Mouse (Mus musculus) CH12F3 (cell line): ENCODE data around the gene Plbd2.

Source experiments
- in situ Hi-C: fragments of 300-500 bp; cut with MboI; formaldehyde crosslinking; loops from 2 replicates; pipeline ENCODE4 v1.14.3; 2020; ENCODE audit warnings: low sequenced_read_pairs

The Plbd2 gene

DNA sequence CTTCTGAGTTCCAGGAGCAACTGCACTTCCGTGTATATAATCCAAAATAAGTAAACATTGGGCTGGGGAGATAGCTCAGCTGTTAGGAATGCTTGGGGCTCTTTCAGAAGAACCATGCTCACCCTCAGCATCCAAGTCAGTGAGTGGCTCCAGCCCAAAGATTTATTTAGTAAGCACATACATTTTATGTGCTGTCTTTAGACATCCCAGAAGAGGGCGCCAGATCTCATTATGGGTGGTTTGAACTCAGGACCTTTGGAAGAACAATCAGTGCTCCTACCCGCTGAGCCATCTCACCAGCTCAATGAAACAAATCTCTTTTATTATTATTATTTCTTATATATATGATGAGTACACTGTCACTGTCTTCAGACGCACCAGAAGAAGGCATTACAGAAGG, 23.9 kb downstream of the Plbd2 start:
- in situ Hi-C loops = no loop called here

DNA sequence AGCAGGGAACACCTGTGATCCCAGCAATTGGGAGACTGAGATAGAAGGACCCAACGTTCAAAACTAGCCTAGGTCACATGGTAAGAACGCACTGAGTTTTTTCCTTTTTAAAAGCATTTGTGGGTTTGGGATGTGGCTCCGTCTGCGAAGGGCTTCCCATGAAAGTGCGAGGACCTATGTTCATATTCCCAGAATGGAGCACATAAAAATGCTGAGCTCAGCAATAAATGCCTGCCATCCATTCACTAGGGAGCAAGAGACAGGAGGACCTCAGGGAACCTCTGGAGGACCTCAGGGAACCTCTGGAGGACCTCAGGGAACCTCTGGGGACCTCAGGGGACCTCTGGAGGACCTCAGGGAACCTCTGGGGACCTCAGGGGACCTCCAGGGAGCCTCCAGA, 25.4 kb downstream of the Plbd2 start:
- in situ Hi-C loops = no loop called here

DNA sequence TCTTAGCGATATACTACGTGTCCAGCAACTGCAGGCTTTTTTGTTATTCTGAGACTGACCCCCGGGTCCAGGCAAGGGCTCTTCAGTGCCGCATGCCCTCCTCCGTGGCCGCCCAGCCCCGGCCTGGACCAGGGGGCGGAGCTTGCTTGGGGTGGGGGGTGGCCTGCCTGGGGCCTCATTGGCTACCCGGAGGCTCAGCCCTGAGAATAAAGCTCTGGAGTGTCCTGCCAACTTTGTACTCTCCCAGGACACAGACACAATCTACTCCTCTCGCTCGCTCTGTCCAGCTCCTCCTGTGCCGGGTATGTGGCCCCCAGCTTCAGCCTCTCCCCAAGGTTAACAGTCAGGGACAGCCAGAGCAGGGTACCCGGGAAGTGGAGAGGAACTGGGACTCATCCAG, 27.1 kb downstream of the Plbd2 start, which contains the start of gene Sds:
TSS of gene Sds (plus strand) at position 231 of the 400 bp plus-strand sequence.
- in situ Hi-C loops = no loop called here

DNA sequence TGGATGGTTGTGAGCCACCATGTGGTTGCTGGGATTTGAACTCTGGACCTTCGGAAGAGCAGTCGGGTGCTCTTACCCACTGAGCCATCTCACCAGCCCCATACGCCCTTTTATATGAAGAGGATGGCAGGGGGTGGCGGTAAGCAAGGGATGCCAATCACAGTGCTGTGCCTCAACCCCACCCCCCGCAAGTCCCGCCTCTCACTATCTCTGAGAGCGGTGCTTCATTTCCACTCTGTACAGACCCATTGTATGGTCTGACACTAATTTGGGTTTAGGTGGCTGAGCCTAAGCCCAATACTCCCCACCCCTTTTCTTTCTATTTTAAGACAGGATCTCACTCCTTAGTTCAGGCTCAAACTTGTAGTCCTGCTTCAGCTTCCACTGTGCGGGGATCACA, 27.6 kb downstream of the Plbd2 start:
- in situ Hi-C loops = no loop called here

DNA sequence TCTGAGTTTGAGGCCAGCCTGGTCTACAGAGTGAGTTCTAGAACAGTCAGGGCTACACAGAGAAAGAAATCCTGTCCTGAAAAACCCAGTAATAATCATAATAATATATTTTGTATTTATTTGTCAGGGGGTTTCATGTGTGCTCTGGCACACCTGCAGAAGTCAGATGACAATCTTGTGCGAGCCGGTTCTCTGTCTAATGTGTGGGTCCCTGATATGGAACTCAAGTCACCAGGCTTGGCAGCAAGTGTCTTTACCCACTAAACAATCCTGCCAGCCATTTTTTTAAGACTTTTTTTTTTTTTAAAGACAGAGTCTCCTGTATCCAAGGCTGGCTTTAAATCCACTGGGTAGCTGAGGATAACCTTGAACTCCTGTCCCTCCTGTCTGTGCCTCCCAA, 30.1 kb downstream of the Plbd2 start:
- in situ Hi-C loops = loop anchor here (25.0 kb wide), 1 partner anchor 1711 kb away; no protein-coding TSS in a partner anchor

DNA sequence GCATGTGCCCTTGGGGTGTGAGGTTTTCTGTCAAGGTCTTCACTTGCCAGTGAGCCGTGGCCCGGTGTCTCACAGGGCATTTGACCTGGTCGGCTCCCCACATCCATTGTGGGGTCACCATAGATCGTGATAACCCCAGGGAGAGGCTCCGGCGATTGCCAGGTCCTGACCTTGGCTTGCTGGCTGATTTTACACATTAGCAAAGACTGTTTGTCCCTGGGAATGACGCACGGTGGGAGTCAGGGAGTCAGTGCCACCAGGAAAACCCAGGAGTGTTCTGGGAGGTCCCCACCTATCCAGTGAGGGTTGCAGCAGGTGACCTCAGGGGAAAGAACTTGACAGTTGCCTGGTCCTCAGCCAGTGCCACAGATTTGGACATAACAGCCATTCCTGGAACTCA, 30.7 kb downstream of the Plbd2 start, which contains the start of gene Sdsl:
TSS of gene Sdsl (minus strand) at position 41 of the 400 bp plus-strand sequence.
- in situ Hi-C loops = loop anchor here (25.0 kb wide), 1 partner anchor 1710 kb away; no protein-coding TSS in a partner anchor

DNA sequence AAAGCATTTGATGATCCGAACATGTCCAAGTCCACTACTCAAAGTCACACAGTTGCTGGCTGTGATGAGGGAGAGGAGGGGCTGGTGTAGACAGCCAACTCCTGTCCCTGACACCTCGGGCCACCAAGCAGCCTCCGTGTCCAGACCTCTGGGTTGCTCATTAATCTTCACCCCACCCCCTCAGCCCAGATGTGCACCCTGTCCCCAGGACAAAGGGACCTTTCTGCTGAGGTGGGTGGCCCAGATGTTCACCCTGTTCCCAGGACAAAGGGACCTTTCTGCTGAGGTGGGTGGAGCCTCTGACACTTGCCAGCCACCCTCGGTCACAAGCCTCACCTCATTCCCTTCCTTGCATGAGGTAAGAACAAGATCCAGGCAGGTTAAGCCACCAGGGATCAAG, 31.9 kb downstream of the Plbd2 start:
- in situ Hi-C loops = loop anchor here (25.0 kb wide), 1 partner anchor 1709 kb away; no protein-coding TSS in a partner anchor

DNA sequence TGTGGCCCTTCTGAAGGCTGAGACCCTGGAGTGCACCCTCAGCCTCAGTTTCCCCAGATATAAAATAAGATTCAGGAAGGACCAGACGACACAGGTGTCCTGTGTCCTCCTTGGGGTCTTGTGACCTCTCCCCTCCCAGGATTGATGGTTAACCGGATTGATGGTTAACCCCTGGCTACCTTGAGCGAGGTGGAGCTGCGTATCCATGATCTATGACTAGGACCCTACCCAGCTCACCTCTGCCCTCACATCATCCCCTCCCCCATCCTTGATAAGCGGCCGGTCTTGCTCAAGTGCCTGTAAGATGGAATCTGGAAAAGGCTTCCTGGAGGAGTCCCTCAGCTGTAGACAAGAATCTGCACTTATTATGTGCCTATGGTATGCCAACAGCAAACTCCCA, 34.6 kb downstream of the Plbd2 start:
- in situ Hi-C loops = loop anchor here (25.0 kb wide), 1 partner anchor 1707 kb away; no protein-coding TSS in a partner anchor

DNA sequence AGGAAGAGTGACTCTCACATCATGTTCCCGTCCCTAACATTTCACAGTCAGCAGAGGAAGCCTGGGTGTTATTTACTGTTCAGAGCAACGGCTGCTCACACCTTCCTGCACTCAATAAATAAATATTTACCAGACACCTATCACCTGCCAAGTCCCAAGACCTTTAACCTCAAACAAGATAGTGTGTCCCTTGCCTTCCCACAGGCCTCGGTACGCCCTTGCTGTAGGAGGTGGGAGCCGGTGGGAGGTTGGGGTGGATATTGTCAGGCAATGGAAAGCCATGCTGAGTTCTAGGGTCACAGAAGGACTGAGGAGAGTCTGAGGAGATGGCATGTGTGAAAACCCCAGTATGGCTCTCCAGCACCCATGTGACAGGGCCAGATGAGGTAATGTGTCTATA, 35.1 kb downstream of the Plbd2 start:
- in situ Hi-C loops = loop anchor here (25.0 kb wide), 1 partner anchor 1706 kb away; no protein-coding TSS in a partner anchor

DNA sequence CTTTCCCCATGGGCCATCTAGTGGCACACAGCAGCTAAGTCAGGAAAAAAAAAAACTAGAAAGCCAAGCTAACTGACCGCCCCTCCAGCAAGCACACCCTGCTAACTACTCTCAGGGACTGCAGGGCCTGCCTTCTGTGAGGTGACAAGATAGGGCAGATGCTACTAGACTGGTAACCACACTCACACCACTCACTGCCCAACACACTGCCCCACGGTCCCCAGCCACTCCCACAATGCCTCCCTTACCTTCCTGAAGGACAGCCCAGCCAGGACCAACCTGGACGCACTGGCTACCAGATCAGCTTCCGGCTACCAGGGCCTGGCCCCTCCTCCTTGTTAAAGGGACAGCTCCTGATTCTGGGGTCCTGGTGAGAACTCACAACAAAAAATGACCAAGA, 36.4 kb downstream of the Plbd2 start:
- in situ Hi-C loops = loop anchor here (25.0 kb wide), 1 partner anchor 1705 kb away; no protein-coding TSS in a partner anchor

DNA sequence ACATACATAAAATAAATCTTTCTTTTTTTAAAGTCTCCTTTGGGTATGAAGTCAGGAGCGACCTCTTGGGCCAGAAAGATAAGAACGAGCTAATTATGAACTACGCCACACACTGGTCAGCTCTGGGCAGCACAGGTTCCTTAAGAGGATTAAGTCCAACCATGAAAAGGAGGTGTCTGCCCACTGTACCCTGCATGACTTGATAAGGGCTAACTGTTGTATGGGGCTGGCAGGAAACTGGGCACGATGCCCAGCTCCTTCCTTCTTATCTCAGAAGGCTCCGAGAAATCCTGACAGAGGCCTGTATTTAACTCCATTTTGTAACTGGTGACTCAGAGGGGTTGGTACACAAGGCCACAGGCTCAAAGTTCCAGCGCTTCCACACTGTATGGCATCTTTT, 37.6 kb downstream of the Plbd2 start:
- in situ Hi-C loops = loop anchor here (25.0 kb wide), 1 partner anchor 1704 kb away; no protein-coding TSS in a partner anchor

DNA sequence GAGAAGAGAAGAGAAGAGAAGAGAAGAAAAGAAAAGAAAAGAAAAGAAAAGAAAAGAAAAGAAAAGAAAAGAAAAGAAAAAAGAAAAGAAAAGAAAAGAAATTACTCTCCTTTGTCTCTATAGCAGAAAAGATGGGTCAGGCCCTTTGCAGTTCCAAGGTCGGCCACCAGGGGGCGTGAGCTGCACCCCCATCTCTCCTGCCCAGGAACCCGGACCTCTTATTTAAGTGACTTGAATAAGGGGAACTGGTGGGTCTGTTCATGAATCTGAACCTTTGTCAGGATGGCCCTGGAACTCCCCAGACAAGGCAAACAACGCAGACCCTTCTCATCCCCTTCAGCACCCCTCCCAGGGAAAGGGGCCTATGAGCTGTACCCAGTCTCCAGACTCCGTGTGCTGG, 38.4 kb downstream of the Plbd2 start:
- in situ Hi-C loops = loop anchor here (25.0 kb wide), 1 partner anchor 1703 kb away; no protein-coding TSS in a partner anchor

DNA sequence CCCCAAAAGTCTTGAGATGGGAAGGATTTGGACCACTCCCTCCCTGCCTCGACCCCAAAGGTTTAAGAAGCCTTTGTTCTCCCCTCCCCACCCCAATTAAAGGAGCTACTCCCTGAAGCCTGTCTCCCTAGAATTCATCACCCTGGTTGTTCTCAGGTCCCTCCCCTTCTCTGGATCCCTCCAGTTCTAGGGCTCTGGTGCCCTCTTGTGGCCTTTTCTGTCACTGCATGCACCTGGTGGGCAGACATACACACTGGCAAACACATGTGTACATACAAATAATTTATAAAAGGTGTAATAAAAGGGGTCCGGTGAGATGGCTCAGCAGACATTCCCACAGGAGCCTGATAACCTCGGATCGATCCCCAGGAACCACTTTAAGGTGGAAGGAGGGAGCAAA, 39.1 kb downstream of the Plbd2 start:
- in situ Hi-C loops = loop anchor here (25.0 kb wide), 1 partner anchor 1702 kb away; no protein-coding TSS in a partner anchor

DNA sequence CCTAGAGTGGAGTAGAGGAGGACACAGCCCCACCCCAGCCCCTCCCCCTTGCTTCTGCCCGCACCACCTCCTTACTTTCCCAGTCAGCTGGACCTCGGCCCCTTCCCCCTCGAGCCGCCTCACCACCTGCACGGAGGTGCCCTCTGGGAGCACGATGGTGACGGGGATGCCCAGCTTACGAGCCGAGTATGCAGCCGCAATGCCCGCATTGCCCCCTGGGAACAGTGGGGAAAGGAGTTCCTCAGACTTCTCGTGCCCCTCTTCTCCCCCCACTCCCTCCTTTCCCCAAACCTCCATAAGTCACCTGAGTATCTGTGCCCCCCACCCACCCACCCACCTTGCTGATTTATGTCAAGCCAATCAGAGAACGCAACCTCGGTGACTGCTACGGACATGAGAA, 41.5 kb downstream of the Plbd2 start:
- in situ Hi-C loops = loop anchor here (25.0 kb wide), 1 partner anchor 1700 kb away; no protein-coding TSS in a partner anchor

DNA sequence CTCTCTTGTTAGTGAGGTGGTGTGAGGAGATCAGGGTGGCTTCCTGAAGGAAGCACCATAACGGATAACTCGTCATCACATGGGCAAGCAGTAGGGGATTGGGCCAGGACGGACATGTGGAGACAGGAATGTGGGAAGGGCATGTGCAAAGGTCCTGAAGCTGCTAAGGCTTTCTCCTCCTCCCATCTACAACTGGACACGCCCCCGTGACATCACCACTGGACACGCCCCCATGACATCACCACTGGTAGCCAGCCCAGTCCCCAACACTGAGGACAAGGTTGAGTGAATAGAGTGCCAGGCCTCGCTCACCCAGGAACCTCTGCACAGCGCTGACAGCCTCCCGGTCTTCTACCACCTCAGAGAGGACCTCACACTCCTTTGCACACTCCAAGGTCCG, 44.3 kb downstream of the Plbd2 start:
- in situ Hi-C loops = loop anchor here (25.0 kb wide), 1 partner anchor 1697 kb away; no protein-coding TSS in a partner anchor

DNA sequence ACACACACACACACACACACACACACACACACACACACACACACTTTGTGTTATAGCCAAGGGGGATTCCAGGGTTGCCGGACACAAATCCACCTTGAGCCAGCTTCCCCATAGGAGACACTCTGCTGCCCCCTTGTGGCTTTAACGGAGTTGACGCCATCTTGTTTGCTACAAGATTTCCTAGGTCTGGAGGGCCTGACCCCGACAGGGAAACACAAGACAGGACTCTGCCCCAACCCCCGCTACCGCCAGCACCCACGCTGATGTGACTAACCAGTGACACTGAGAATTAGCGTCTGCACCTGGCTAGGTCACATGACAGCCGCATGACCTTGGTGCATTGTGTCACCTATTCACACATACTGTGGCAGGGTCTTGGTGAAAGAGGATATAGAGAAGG, 45.8 kb downstream of the Plbd2 start:
- in situ Hi-C loops = loop anchor here (25.0 kb wide), 1 partner anchor 1695 kb away; no protein-coding TSS in a partner anchor

DNA sequence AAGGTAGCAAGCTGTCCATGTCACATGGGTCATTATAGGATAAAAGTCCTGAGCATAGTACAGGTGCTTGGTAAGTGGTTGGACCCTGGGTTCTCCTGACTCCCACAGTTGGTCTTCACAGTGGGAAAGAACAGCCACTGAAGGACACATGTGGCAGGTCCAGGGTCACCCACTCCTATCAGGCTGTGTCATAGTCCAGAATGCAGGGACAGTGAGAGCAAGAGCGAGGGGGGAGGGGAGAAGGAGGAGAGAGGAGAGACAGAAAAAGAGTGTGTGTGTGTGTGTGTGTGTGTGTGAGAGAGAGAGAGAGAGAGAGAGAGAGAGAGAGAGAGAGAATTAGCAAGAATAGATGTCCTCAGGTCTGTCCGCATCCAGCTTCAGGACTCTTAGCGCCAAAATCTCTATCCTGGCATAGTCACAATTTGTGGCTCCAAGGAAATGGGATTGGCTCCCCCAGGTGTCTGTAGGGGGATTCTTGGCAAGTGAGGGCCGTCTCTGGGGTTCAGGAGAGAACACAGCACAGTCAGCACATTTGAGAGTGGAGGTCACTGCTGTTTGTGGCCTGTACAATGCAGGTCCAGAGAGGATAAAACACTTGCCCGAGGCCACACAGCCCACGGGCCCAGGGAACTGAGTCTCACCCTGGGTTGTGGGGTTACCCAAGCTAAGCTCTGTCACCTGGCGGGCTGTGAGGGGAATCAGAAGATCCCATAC, 46.4 kb downstream of the Plbd2 start:
- in situ Hi-C loops = loop anchor here (25.0 kb wide), 1 partner anchor 1695 kb away; no protein-coding TSS in a partner anchor

DNA sequence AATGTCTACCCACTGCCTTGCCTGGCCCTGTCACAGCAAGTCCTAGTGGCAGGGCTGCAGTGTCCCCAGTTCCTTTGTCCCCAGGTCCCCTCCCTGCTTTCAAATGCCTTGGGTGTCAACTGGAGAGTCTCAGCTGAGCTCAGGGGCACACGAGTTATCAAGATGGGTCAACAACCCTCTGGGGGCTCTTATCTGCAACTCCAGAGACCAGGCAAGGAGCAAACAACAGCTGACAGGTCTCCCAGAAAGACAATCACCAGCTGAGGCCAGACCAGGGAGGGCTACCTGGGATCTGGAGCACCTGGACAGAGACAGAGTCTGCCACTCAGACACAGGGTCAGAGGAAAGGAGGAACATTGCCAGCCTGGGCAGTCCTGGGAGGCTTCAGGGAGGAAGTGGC, 47.2 kb downstream of the Plbd2 start:
- in situ Hi-C loops = loop anchor here (25.0 kb wide), 1 partner anchor 1694 kb away; no protein-coding TSS in a partner anchor

DNA sequence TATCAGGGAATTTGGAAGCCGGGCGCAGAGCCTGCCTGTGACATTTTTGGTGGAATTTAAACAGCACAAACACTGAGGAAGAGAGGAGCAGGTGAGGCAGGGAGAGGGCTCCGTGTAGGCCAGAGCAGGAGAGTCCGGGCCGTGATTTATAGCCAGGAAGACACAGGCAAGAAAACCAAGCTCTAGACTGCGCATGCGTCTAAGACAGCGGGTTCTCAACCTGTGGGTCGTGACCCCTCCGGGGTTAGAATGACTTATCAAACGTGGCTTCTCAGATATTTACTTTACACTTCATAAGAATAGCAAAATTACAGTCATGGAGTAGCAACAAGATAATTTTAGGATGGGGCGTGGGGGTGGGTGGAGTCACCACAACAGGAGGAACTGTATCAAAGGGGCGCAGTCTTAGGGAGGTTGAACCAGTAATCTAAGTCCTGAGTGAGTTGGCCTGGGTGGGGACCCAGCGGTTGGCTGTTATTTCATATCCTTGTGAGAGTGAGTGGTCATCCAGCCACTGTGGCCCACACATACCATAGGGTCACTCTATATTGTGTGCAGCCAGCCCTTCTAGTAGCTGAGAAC, 48.6 kb downstream of the Plbd2 start:
- in situ Hi-C loops = loop anchor here (25.0 kb wide), 1 partner anchor 1693 kb away; no protein-coding TSS in a partner anchor

DNA sequence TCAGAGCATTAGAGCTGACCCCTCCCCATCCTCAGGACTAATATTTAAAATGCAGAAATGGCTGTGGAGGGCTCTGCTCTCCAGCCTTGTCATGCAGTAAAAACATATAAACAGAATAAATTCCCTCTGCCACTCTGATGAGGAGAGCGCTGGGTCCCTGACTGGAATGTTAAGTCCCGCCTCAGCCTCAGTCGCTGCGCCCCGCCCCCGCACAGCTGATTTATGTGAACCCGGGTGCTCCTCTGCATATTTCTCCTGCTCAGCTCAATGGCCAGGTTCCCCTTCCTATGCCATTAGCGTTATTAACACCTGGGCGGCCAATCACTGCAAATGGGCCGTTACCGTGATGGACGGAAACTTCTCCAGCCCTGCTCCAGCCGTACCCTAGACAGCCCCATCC, 56.1 kb downstream of the Plbd2 start:
- in situ Hi-C loops = no loop called here

DNA sequence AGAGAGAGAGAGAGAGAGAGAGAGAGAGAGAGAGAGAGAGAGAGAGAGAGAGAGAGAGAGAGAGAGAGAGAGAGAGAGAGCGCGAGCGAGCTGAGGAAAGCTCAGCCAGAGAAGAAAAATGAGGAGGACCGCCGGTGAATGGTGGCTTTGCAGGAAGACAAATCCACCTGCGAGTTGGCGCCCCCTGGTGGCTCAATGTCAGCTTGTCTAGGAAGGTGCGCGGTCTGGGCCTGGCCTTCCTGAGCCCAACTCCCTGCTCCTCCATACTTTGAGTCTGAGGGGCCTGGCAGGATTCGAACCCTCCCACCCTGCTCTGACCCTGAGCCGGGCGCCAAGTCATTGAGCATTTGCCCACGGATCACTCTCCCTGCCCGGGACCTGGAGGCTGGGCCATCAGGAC, 62.7 kb downstream of the Plbd2 start:
- in situ Hi-C loops = no loop called here
